Mouse (Mus musculus) thymus, adult 2 months (tissue): ENCODE results near the gene Nol4l. TPM values are rescaled to one million over a fixed set of nuclear protein-coding genes. Genes with fewer than 3 reads are reported as not detected.

Source experiments
- DNase-seq: peaks from one replicate; pipeline ENCODE4 v3.0.0; 2021
- H3K27ac ChIP-seq: fragments of 200-500 bp; 2 replicates; pipeline ENCODE4 v1.5.1; 2012; ENCODE audit warnings: low read length, control low read depth; ENCODE audit not compliant: control insufficient read depth, insufficient read depth
- H3K27me3 ChIP-seq: fragments of 200-500 bp; 2 replicates; pipeline ENCODE4 v1.6.1; 2012; ENCODE audit warnings: mild to moderate bottlenecking, low read length, moderate library complexity, mixed read lengths; ENCODE audit not compliant: control insufficient read depth, insufficient read depth
- H3K36me3 ChIP-seq: fragments of 200-500 bp; 2 replicates; pipeline ENCODE4 v1.6.1; 2012; ENCODE audit warnings: mild to moderate bottlenecking, low read length, moderate library complexity; ENCODE audit not compliant: control insufficient read depth, insufficient read depth
- H3K4me1 ChIP-seq: fragments of 200-500 bp; replicated peaks from 2 replicates; pipeline ENCODE4 v1.6.1; 2012; ENCODE audit warnings: low read length; ENCODE audit not compliant: control insufficient read depth, insufficient read depth
- H3K4me3 ChIP-seq: fragments of 200-500 bp; 2 replicates; pipeline ENCODE4 v1.5.1; 2012; ENCODE audit warnings: mild to moderate bottlenecking, low read length, control low read depth, moderate library complexity; ENCODE audit not compliant: control insufficient read depth, insufficient read depth
- CTCF ChIP-seq: fragments of 200-500 bp; IDR thresholded peaks from 2 replicates; pipeline ENCODE4 v1.5.1; 2012; ENCODE audit warnings: mild to moderate bottlenecking, control low read depth, low read length, moderate library complexity, borderline replicate concordance; ENCODE audit not compliant: control insufficient read depth, poor library complexity, insufficient read depth; ENCODE audit errors: extremely low read depth
- POLR2A ChIP-seq: fragments of 200-500 bp; IDR thresholded peaks from 2 replicates; pipeline ENCODE4 v1.6.1; 2012; ENCODE audit warnings: mild to moderate bottlenecking, low read length, control low read depth, moderate library complexity; ENCODE audit not compliant: control insufficient read depth, poor library complexity, insufficient read depth; ENCODE audit errors: extremely low read depth
- WGBS: fragments of 180-500 bp; shearing (Covaris S2); methylation state at CpG from one replicate; pipeline ENCODE4 v1.1.7; 2018; 5-methylcytosine and 5-hydroxymethylcytosine counted together
- polyA plus RNA-seq: library from polyadenylated mRNA; depleted of rRNA; stranded (reverse); fragments of >200 nt; gene quantifications from 2 replicates; pipeline ENCODE4 v1.2.3, GENCODE M21; 2012

The Nol4l gene
- polyA plus RNA-seq, 1 experiment = 4.2 TPM

DNA sequence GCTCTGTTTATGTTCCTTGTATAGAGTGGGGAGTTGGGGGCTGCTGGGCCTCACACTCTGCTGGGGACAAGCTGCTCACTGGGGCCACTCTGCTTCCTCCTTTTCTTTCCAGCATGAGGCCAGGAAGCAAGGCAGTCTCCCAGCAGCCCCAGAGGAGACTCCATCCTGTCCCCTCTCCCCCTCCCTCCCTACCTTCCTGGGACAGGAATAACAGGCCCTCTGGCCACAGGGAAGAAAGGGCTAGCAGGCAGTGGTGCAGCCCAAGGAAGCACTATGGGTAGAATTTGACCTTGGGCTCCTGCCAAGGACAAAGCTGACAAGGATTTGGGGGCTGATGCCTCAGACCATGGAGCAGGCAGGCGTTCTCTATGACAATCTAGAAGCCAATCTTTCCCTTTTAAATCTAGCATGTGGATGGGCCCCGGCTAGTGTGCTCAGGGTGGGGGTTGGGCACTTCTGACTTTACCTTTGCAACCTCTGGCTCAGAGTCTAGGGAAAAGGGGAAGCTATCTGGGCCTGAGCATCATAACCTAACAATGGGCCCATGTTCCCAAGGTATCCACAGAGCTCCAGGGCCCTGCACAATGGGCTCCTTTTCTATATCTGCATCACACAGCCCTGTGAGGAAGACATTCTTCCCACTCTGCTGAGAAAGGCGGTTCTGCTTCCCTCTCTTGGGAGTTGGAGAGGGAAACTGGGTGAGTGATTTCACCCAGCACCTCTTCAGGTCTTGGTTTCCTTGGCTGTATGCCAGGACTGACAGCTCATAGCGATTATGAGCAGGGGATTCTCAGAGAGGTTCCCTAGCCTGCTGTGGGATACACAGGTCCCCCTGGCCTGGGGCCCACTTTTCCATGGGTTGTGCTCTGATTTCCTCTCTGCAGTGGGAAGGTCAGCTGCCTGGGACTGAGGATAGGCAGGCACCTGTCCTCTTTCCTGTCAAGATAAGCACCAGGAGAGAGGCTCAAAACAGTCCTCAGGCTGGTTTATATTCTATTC, 54.4 kb downstream of the Nol4l start:
- Histone ChIP-seq H3K36me3 (no peaks in the 10 kb centered on the region), H3K4me1 (peaks cover under 1% of the 10 kb centered on the region; the same call in 1 of the 2 replicates), H3K27ac (no peak overlapping the region), H3K27me3 (no peaks in the 10 kb centered on the region), H3K4me3 (no peak overlapping the region)
- TF ChIP-seq POLR2A (no peak), CTCF (no peak)
- DNase-seq = no peak
- 66% methylated on average over 4 of the region's 4 CpGs for WGBS

DNA sequence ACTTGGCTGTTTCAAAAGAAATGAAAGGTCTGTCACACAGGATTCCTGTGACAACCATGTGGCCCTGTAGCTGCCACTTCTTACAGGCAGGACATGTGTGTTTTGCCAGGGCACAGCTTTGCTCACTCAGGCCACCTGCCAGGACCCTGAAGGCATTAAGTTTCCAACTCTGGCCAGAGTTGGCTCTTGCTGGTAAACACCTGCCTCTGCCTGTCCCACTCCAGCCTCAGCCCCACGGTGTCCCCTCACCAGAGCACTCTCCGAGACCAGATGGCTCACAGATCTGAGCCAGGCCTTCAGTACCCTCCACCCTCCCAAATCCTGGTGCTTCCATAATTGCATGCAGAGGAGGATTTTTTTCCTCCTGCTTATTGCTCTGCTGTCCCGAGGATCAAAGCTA, 58.8 kb downstream of the Nol4l start:
- TF ChIP-seq POLR2A (no peak), CTCF (no peak)
- WGBS = 87% methylated on average over 3 of the region's 3 CpGs

DNA sequence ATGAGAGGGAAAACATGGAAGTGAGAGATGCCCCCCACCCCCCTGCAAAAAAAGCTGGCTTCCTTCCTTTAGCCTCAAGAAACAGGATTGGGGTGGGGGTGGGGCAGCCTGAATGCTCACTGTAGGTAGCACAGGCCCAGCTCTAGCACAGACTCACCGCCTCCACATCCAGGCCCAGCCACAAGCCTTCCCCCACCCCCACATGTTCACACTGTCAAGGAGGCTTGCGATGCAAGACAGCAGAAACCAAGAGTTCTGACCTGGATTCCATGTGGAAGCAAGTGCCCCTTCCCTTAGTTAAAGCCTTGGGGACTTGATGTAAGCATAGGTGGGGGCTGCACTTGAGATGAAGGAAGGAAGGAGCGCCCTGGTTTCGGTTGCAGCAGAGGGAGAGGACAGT, 60.0 kb downstream of the Nol4l start:
- TF ChIP-seq CTCF (no peak), POLR2A (no peak)
- WGBS = 69% methylated on average over 4 of the region's 4 CpGs
- Histone ChIP-seq H3K4me1 (peaks cover 8% of the 10 kb centered on the region), H3K27ac (no peak overlapping the region), H3K36me3 (no peaks in the 10 kb centered on the region), H3K4me3 (no peak overlapping the region), H3K27me3 (no peaks in the 10 kb centered on the region)
- no peak for DNase-seq

More for the DNA sequence above, 58.8 kb downstream of the Nol4l start:
- no peaks in the 10 kb centered on the region for H3K27me3 ChIP-seq
- H3K4me1 ChIP-seq = peaks cover 8% of the 10 kb centered on the region
- no peak for DNase-seq
- no peak overlapping the region for H3K4me3 ChIP-seq
- no peaks in the 10 kb centered on the region for H3K36me3 ChIP-seq
- no peak overlapping the region for H3K27ac ChIP-seq

DNA sequence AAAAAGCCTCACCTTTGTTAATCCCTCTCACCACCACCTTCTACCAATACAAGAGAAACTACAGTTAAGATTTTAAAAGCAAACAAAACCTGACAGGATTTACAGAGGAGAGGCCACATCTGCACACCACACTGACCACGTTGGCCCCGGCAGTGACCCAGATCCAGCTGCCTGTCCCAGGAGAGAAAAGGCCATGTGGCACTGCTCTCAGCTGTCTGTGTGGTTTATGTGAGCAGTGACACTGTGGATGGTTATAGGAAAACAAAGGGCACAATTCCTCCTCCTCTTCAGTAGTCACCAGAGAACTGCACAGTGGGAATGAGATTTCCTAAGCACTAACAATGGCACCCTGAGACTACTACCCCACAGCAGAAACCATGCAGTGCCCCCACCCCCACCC, 60.5 kb downstream of the Nol4l start:
- DNase-seq = no peak
- Histone ChIP-seq H3K36me3 (no peaks in the 10 kb centered on the region), H3K27ac (no peak overlapping the region), H3K4me3 (no peak overlapping the region), H3K4me1 (peaks cover 8% of the 10 kb centered on the region), H3K27me3 (no peaks in the 10 kb centered on the region)
- TF ChIP-seq POLR2A (no peak), CTCF (no peak)
- 29% methylated on average over 2 of the region's 2 CpGs for WGBS

DNA sequence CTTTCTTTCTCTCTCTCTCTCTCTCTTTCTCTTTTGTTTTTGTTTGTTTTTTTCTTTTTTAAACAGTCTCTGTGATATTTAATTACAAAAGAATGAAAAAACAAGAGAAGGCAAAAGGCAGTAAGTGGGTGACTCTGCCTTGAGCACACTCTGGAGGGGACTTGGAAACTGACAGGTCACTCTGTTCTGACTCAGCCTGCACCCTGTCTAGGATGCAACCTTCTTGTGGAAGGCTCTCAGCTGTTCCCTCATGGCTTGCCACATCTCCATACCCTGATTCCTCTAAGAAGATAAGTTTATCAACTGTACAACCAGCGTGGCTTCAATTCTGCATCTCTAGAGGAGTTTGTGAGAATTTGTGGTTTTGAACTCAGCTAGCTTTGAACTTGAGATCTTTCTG, 62.4 kb downstream of the Nol4l start:
- no peaks in the 10 kb centered on the region for H3K36me3 ChIP-seq
- H3K4me3 ChIP-seq = no peak overlapping the region
- DNase-seq = no peak
- no peak overlapping the region for H3K27ac ChIP-seq
- TF ChIP-seq CTCF (no peak), POLR2A (no peak)
- H3K27me3 ChIP-seq = no peaks in the 10 kb centered on the region
- peaks cover 8% of the 10 kb centered on the region for H3K4me1 ChIP-seq
- WGBS = 17% methylated on average over 1 of the region's 1 CpGs

DNA sequence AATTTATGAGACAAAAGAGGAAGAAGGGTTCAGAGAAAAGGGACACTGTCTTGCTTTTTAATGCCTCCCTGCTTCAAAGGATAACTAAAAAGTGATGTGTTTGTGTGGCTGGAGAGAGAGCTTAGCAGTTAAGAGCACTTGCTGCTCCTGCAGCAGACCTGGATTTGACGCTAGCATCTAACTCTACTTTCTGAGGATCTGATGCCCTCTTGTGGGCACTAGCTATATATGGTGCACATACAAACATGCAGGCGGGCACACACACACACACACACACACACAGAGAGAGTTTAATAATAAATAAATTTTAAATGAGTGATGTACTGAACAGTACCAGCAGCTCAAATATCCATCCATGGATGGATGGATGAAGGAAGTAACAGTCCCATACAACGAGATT, 66.5 kb downstream of the Nol4l start:
- Histone ChIP-seq H3K4me3 (no peak overlapping the region), H3K27ac (no peak overlapping the region), H3K27me3 (no peaks in the 10 kb centered on the region), H3K36me3 (no peaks in the 10 kb centered on the region), H3K4me1 (no peaks in the 10 kb centered on the region; the same call in 1 of the 2 replicates)
- no peak for DNase-seq
- TF ChIP-seq POLR2A (no peak), CTCF (no peak)
- 94% methylated on average over 3 of the region's 3 CpGs for WGBS
